15 mouse cellular contexts compared by ENCODE assay signal in genomic region chr9:40323171-40323570, GRCm38 (mm10). TPM values are rescaled to one million over a fixed set of nuclear protein-coding genes. Genes with fewer than 3 reads are reported as not detected.
DNase-seq lines count a peak whose midpoint lies in the region; ATAC-seq and TF ChIP-seq lines count a peak whose summit lies in the region.
"Had no signal": no experiment of that assay in that cellular context is flagged by ENCODE, and none has a peak within 500 bp of the region (broad histone marks: within the 10 kb centered on the region; RNA-seq: fewer than 3 reads in every experiment).

No protein-coding gene starts in this region.

- TF ChIP-seq CTCF in intestine, postnatal 0 days (IDR thresholded peaks at IDR 0.05; ENCODE audit: low read depth), result no peak
- no peak for TF ChIP-seq CTCF in liver, adult 2 months (IDR thresholded peaks at IDR 0.05; ENCODE audit: low read depth, low read length)

- no peaks in the 10 kb centered on the region for H3K36me3 ChIP-seq in erythroblast, embryonic 14.5 days (ENCODE audit: control insufficient read depth)
- H3K36me3 ChIP-seq in intestine, postnatal 0 days (ENCODE audit: control insufficient read depth, insufficient read depth), result peaks cover 7% of the 10 kb centered on the region; the same call in 1 of the 2 replicates
- H3K36me3 ChIP-seq in liver, adult 2 months (ENCODE audit: control insufficient read depth, insufficient read depth, low read length), result no peaks in the 10 kb centered on the region
- H3K36me3 ChIP-seq in macrophage (ENCODE audit: inconsistent target), result no peaks in the 10 kb centered on the region
- H3K36me3 ChIP-seq: forebrain, embryonic 12.5 days had no signal

- no peak for ATAC-seq in erythroblast, adult 5-6 weeks (replicated peaks; ENCODE audit: low FRiP score, poor library complexity, severe bottlenecking)
- ATAC-seq in intestine, postnatal 0 days, result peak; percentile 71
- ATAC-seq: hindbrain, postnatal 0 days had no signal

- no peaks in the 10 kb centered on the region for H3K9me3 ChIP-seq in erythroblast, embryonic 14.5 days (ENCODE audit: control insufficient read depth, low read length)
- no peaks in the 10 kb centered on the region for H3K9me3 ChIP-seq in intestine, postnatal 0 days (ENCODE audit: control insufficient read depth)
- H3K9me3 ChIP-seq: embryonic facial prominence, embryonic 13.5 days; forebrain, embryonic 12.5 days had no signal

- no peak for TF ChIP-seq POLR2A in liver, adult 2 months (IDR thresholded peaks at IDR 0.05; ENCODE audit: extremely low read depth, insufficient read depth, low read length)

- H3K4me3 ChIP-seq in erythroblast, embryonic 14.5 days (replicated peaks), result peak overlapping the region; percentile 43
- peak overlapping the region; percentile 45 for H3K4me3 ChIP-seq in intestine, postnatal 0 days (ENCODE audit: low read depth, low read length)
- no peak overlapping the region for H3K4me3 ChIP-seq in liver, adult 2 months (ENCODE audit: insufficient read depth, low read depth, low read length)
- H3K4me3 ChIP-seq in macrophage (ENCODE audit: inconsistent target), result no peak overlapping the region
- H3K4me3 ChIP-seq: embryonic facial prominence, embryonic 13.5 days; forebrain, embryonic 12.5 days had no signal

- WGBS in intestine, postnatal 0 days, result 28% methylated on average over 5 of the region's 5 CpGs
- 13% methylated on average over 5 of the region's 5 CpGs for WGBS in liver, adult 2 months
- WGBS in macrophage (ENCODE audit: missing documents), result 94% methylated on average over 5 of the region's 5 CpGs

- H3K4me1 ChIP-seq in erythroblast, embryonic 14.5 days (ENCODE audit: control insufficient read depth), result no peaks in the 10 kb centered on the region
- peaks cover 9% of the 10 kb centered on the region; the same call in 1 of the 2 replicates for H3K4me1 ChIP-seq in intestine, postnatal 0 days (replicated peaks; ENCODE audit: control insufficient read depth, insufficient read depth, low read length)
- peaks cover 8% of the 10 kb centered on the region; the same call in 1 of the 2 replicates for H3K4me1 ChIP-seq in liver, adult 2 months (ENCODE audit: control insufficient read depth, insufficient read depth, low read length)

- H3K9ac ChIP-seq in intestine, postnatal 0 days (ENCODE audit: low read depth, low read length), result peak overlapping the region; percentile 55
- no peak overlapping the region for H3K9ac ChIP-seq in liver, adult 2 months (ENCODE audit: low read depth, low read length)
- H3K9ac ChIP-seq: embryonic facial prominence, embryonic 13.5 days; forebrain, embryonic 12.5 days had no signal

- H3K27me3 ChIP-seq in erythroblast, embryonic 14.5 days (ENCODE audit: control insufficient read depth), result no peaks in the 10 kb centered on the region
- no peaks in the 10 kb centered on the region for H3K27me3 ChIP-seq in intestine, postnatal 0 days (replicated peaks; ENCODE audit: control insufficient read depth, insufficient read depth, low read length)
- H3K27me3 ChIP-seq in liver, adult 2 months (ENCODE audit: control insufficient read depth, insufficient read depth, low read length), result no peaks in the 10 kb centered on the region
- H3K27me3 ChIP-seq: embryonic facial prominence, embryonic 13.5 days; forebrain, embryonic 12.5 days had no signal

- no peaks in the 10 kb centered on the region for H3K79me2 ChIP-seq in liver, adult 2 months (ENCODE audit: control insufficient read depth, insufficient read depth, low read length)
- H3K79me2 ChIP-seq in macrophage (ENCODE audit: inconsistent target), result peaks cover 66% of the 10 kb centered on the region

- H3K27ac ChIP-seq in intestine, postnatal 0 days (ENCODE audit: low read depth, low read length), result peak overlapping the region; percentile 85
- no peak overlapping the region for H3K27ac ChIP-seq in liver, adult 2 months (replicated peaks; ENCODE audit: insufficient read depth, low read depth, low read length)
- peak overlapping the region; percentile 96 for H3K27ac ChIP-seq in macrophage
- H3K27ac ChIP-seq: embryonic facial prominence, embryonic 13.5 days; forebrain, embryonic 12.5 days; hindbrain, postnatal 0 days had no signal

- H3K4me2 ChIP-seq in intestine, postnatal 0 days (replicated peaks; ENCODE audit: low read depth), result peak overlapping the region; percentile 60
- H3K4me2 ChIP-seq: embryonic facial prominence, embryonic 13.5 days; forebrain, embryonic 12.5 days had no signal

- peak; percentile 66 for DNase-seq in liver, adult 2 months (ENCODE audit: extremely low read depth, low read depth, low spot score)
- DNase-seq in frontal cortex, postnatal 14 days (ENCODE audit: low spot score in 2 of 2), result no peak
- DNase-seq in B cell, adult 2 months, result no peak
- no peak for DNase-seq in neural tube, embryonic 10.5 days (ENCODE audit: extremely low spot score, low spot score)
- DNase-seq: cerebellum, adult 11 months; cerebellum, postnatal 36 days; heart, postnatal 10 days; thymus, postnatal 25 days had no signal

RNA-seq across cellular contexts. Expression of gene Scn3b, which starts 54.2 kb away (rescaled TPM):
- polyA plus RNA-seq in erythroblast, embryonic 14.5 days (2012), result not detected in 2 replicates
- total RNA-seq in erythroblast, adult 5-6 weeks (2015; ENCODE audit: low replicate concordance), result not detected in 2 replicates
- not detected in 2 replicates for total RNA-seq in erythroblast, adult 5-6 weeks (2017; ENCODE audit: low replicate concordance)
- polyA plus RNA-seq in intestine, postnatal 0 days (2015; fragmentation: Nextera tagmentation; extraction: Ambion mirVana), result 1.8 and 2.4 TPM in 2 replicates
- total RNA-seq in liver, adult 2 months (2014; rRNA removed), result 0.09 and 0.13 TPM in 2 replicates
- polyA plus RNA-seq in liver, adult 2 months (2012; rRNA removed), result 0.02 TPM in 1 of 2 replicates, not detected in the other
- total RNA-seq in macrophage (2018; cell fraction: chromatin; rRNA removed), result 10 to 100 TPM in 1 of 26 experiments, 1 to 10 TPM in 21, under 1 TPM in 4; 0.55 to 10.7 (median 2.5) TPM
- total RNA-seq in macrophage (2018; cell fraction: cytosol; rRNA removed), result 1 to 10 TPM; 1.3 to 8.7 (median 3.2) TPM
- 10 to 100 TPM in 2 of 26 experiments, 1 to 10 TPM in 23, under 1 TPM in 1; 0.92 to 16.0 (median 3.5) TPM for total RNA-seq in macrophage (2018; cell fraction: nucleus; rRNA removed)
- polyA plus RNA-seq in macrophage (2018), result 2.1 to 5.9 TPM (median 5.8 TPM) in 3 replicates

Comparison
In these comparisons a context has a peak if more than half of its experiments do, and no peak if none do; other contexts are left out.
1. H3K4me3 ChIP-seq: peak in erythroblast, embryonic 14.5 days (single experiment) and intestine, postnatal 0 days (single experiment); none in liver, adult 2 months (single experiment) and macrophage (single experiment).